Mouse (Mus musculus) hindbrain, embryonic 15.5 days (tissue): ENCODE results near the gene Paf1. TPM values are rescaled to one million over a fixed set of nuclear protein-coding genes. Genes with fewer than 3 reads are reported as not detected.
A peak's percentile ranks its signal among the peaks of the same experiment; 100 is the strongest.
"Not testable (repeated sequence)": the region's sequence is repeated elsewhere in the genome, so short reads cannot be mapped to it uniquely, and the experiment has no call there.

Experiments
- ATAC-seq: fragments of 200-750 bp; cut with Nextera tagmentation; 2 replicates; pipeline ENCODE4 v1.8.0; 2017; ENCODE audit warnings: low read depth, moderate number of reproducible peaks, moderate TSS enrichment; ENCODE audit not compliant: low FRiP score
- H3K27ac ChIP-seq: fragments of 300-500 bp; sonication (generic); replicated peaks from 2 replicates; pipeline ENCODE4 v1.5.1; 2015; ENCODE audit warnings: mild to moderate bottlenecking, inconsistent platforms
- H3K27me3 ChIP-seq: fragments of 300-500 bp; sonication (generic); 2 replicates; pipeline ENCODE4 v1.6.1; 2015; ENCODE audit warnings: control low read depth, inconsistent platforms
- H3K36me3 ChIP-seq: fragments of 300-500 bp; sonication (generic); 2 replicates; pipeline ENCODE4 v1.6.1; 2015; ENCODE audit warnings: control low read depth, inconsistent platforms
- H3K4me1 ChIP-seq: fragments of 300-500 bp; sonication (generic); replicated peaks from 2 replicates; pipeline ENCODE4 v1.6.1; 2015; ENCODE audit warnings: control low read depth, inconsistent platforms
- H3K4me2 ChIP-seq: fragments of 300-500 bp; sonication (generic); 2 replicates; pipeline ENCODE4 v1.6.1; 2015; ENCODE audit warnings: moderate library complexity, mild to moderate bottlenecking, inconsistent platforms
- H3K4me3 ChIP-seq: fragments of 300-500 bp; sonication (generic); 2 replicates; pipeline ENCODE4 v1.5.1; 2015; ENCODE audit warnings: mild to moderate bottlenecking, inconsistent platforms
- H3K9ac ChIP-seq: fragments of 300-500 bp; sonication (generic); 2 replicates; pipeline ENCODE4 v1.6.1; 2015; ENCODE audit warnings: inconsistent platforms
- H3K9me3 ChIP-seq: fragments of 300-500 bp; sonication (generic); 2 replicates; pipeline ENCODE4 v1.6.1; 2016; ENCODE audit warnings: control low read depth, inconsistent platforms
- WGBS: fragments of 180-500 bp; shearing (Covaris S2); methylation state at CpG from one replicate; pipeline ENCODE4 v1.1.7; 2015; 5-methylcytosine and 5-hydroxymethylcytosine counted together
- polyA plus RNA-seq: library from polyadenylated mRNA; unstranded; fragments of >200 nt; fragmentation: Nextera tagmentation; extraction: Ambion mirVana; gene quantifications from 2 replicates; pipeline ENCODE4 v1.2.1, GENCODE M21; 2015

The Paf1 gene
- polyA plus RNA-seq, 1 experiment from 2014 or later = 96.8 TPM

- WGBS = 86% methylated on average over 7 of the region's 7 CpGs
- H3K4me2 ChIP-seq = not testable (repeated sequence)
Observed at GRCm38 (mm10) chr7:28387384-28387783, 5.4 kb upstream of the Paf1 start.

GRCm38 (mm10) chr7:28390331-28390730 is 2.4 kb upstream of the Paf1 start:
- Histone ChIP-seq H3K4me1 (peaks cover 27% of the 10 kb centered on the region), H3K36me3 (peaks cover 35% of the 10 kb centered on the region), H3K27ac (no peak overlapping the region), H3K4me3 (no peak overlapping the region), H3K9ac (no peak overlapping the region), H3K9me3 (no peaks in the 10 kb centered on the region), H3K4me2 (no peak overlapping the region), H3K27me3 (no peaks in the 10 kb centered on the region)
- WGBS = 96% methylated on average over 3 of the region's 3 CpGs
- no peak for ATAC-seq

More at GRCm38 (mm10) chr7:28387384-28387783, 5.4 kb upstream of the Paf1 start:
- not testable (repeated sequence) for ATAC-seq, H3K9me3 ChIP-seq, H3K4me3 ChIP-seq, H3K27ac ChIP-seq, H3K27me3 ChIP-seq, H3K9ac ChIP-seq
- Histone ChIP-seq H3K4me1 (peaks cover 17% of the 10 kb centered on the region), H3K36me3 (peaks cover 33% of the 10 kb centered on the region)

- no peaks in the 10 kb centered on the region for H3K27me3 ChIP-seq
- H3K36me3 ChIP-seq = peaks cover 50% of the 10 kb centered on the region
- H3K9ac ChIP-seq = peak overlapping the region; percentile 80
- 6% methylated on average over 22 of the region's 22 CpGs for WGBS
- no peaks in the 10 kb centered on the region for H3K9me3 ChIP-seq
- no peak for ATAC-seq
- peak overlapping the region; percentile 80 for H3K4me2 ChIP-seq
- peak overlapping the region; percentile 86 for H3K4me3 ChIP-seq
- peak overlapping the region; percentile 83 for H3K27ac ChIP-seq
- peaks cover 27% of the 10 kb centered on the region for H3K4me1 ChIP-seq
Observed at GRCm38 (mm10) chr7:28393272-28393951, 661 bp downstream of the Paf1 start.

- Histone ChIP-seq H3K4me3 (no peak overlapping the region), H3K9ac (no peak overlapping the region), H3K9me3 (no peaks in the 10 kb centered on the region), H3K36me3 (peaks cover 51% of the 10 kb centered on the region), H3K27me3 (no peaks in the 10 kb centered on the region), H3K27ac (no peak overlapping the region), H3K4me2 (no peak overlapping the region), H3K4me1 (peaks cover 27% of the 10 kb centered on the region)
- WGBS = 97% methylated on average over 4 of the region's 4 CpGs
- no peak for ATAC-seq
Observed at GRCm38 (mm10) chr7:28395425-28395824, 2.7 kb downstream of the Paf1 start.

- no peaks in the 10 kb centered on the region for H3K9me3 ChIP-seq
- no peak overlapping the region for H3K4me2 ChIP-seq
- no peak overlapping the region for H3K9ac ChIP-seq
- H3K27me3 ChIP-seq = no peaks in the 10 kb centered on the region
- H3K4me3 ChIP-seq = no peak overlapping the region
- peaks cover 15% of the 10 kb centered on the region for H3K4me1 ChIP-seq
- H3K36me3 ChIP-seq = peaks cover 71% of the 10 kb centered on the region
- WGBS = 68% methylated on average over 3 of the region's 3 CpGs
- no peak for ATAC-seq
- no peak overlapping the region for H3K27ac ChIP-seq
Observed at GRCm38 (mm10) chr7:28398000-28398399, 5.2 kb downstream of the Paf1 start.

- Histone ChIP-seq H3K9me3 (no peaks in the 10 kb centered on the region), H3K27ac (no peak overlapping the region), H3K9ac (no peak overlapping the region), H3K36me3 (peaks cover 80% of the 10 kb centered on the region), H3K4me1 (peaks cover 10% of the 10 kb centered on the region), H3K4me3 (no peak overlapping the region), H3K4me2 (no peak overlapping the region), H3K27me3 (no peaks in the 10 kb centered on the region)
- 92% methylated on average over 10 of the region's 10 CpGs for WGBS
- no peak for ATAC-seq
Observed at GRCm38 (mm10) chr7:28398696-28399340, 6.1 kb downstream of the Paf1 start.

- Histone ChIP-seq H3K4me3 (no peak overlapping the region), H3K9me3 (no peaks in the 10 kb centered on the region), H3K9ac (no peak overlapping the region), H3K4me1 (no peaks in the 10 kb centered on the region), H3K36me3 (peaks cover 93% of the 10 kb centered on the region), H3K27ac (no peak overlapping the region), H3K27me3 (no peaks in the 10 kb centered on the region), H3K4me2 (no peak overlapping the region)
- ATAC-seq = no peak
- WGBS = 100% methylated on average over 1 of the region's 1 CpGs
Observed at GRCm38 (mm10) chr7:28401030-28401429, 8.3 kb downstream of the Paf1 start.

GRCm38 (mm10) chr7:28401942-28402341 is 9.2 kb downstream of the Paf1 start:
- H3K27me3 ChIP-seq = no peaks in the 10 kb centered on the region
- peaks cover 93% of the 10 kb centered on the region for H3K36me3 ChIP-seq
- no peaks in the 10 kb centered on the region for H3K9me3 ChIP-seq
- ATAC-seq = no peak
- H3K4me2 ChIP-seq = no peak overlapping the region
- H3K4me3 ChIP-seq = no peak overlapping the region
- H3K27ac ChIP-seq = no peak overlapping the region
- H3K4me1 ChIP-seq = no peaks in the 10 kb centered on the region
- WGBS = 92% methylated on average over 3 of the region's 3 CpGs
- H3K9ac ChIP-seq = no peak overlapping the region

GRCm38 (mm10) chr7:28410841-28411475 is 18.2 kb downstream of the Paf1 start:
- no peak overlapping the region for H3K27ac ChIP-seq
- no peaks in the 10 kb centered on the region for H3K9me3 ChIP-seq
- no peak overlapping the region for H3K4me2 ChIP-seq
- no peak overlapping the region for H3K9ac ChIP-seq
- no peak overlapping the region for H3K4me3 ChIP-seq
- WGBS = 93% methylated on average over 3 of the region's 3 CpGs
- ATAC-seq = no peak
- no peaks in the 10 kb centered on the region for H3K4me1 ChIP-seq
- H3K27me3 ChIP-seq = no peaks in the 10 kb centered on the region
- H3K36me3 ChIP-seq = peaks cover 76% of the 10 kb centered on the region

GRCm38 (mm10) chr7:28412826-28413225 is 20.1 kb downstream of the Paf1 start:
- Histone ChIP-seq H3K36me3 (peaks cover 66% of the 10 kb centered on the region), H3K4me3 (no peak overlapping the region)
- 90% methylated on average over 4 of the region's 4 CpGs for WGBS

GRCm38 (mm10) chr7:28417368-28417767 is 24.6 kb downstream of the Paf1 start:
- no peak overlapping the region for H3K4me2 ChIP-seq
- peaks cover 81% of the 10 kb centered on the region for H3K36me3 ChIP-seq
- H3K4me1 ChIP-seq = no peaks in the 10 kb centered on the region; the same call in 1 of the 2 replicates
- no peak for ATAC-seq
- no peak overlapping the region for H3K4me3 ChIP-seq
- no peak overlapping the region for H3K9ac ChIP-seq
- no peaks in the 10 kb centered on the region for H3K27me3 ChIP-seq
- no peak overlapping the region for H3K27ac ChIP-seq
- no peaks in the 10 kb centered on the region for H3K9me3 ChIP-seq

More at GRCm38 (mm10) chr7:28412826-28413225, 20.1 kb downstream of the Paf1 start:
- H3K4me1 ChIP-seq = no peaks in the 10 kb centered on the region
- H3K27me3 ChIP-seq = no peaks in the 10 kb centered on the region
- no peak overlapping the region for H3K4me2 ChIP-seq
- ATAC-seq = no peak
- H3K9me3 ChIP-seq = no peaks in the 10 kb centered on the region
- no peak overlapping the region for H3K27ac ChIP-seq
- H3K9ac ChIP-seq = no peak overlapping the region

- H3K27me3 ChIP-seq = no peaks in the 10 kb centered on the region
- ATAC-seq = no peak
- H3K27ac ChIP-seq = no peak overlapping the region; the same call in 1 of the 2 replicates
- no peak overlapping the region for H3K9ac ChIP-seq
- H3K4me3 ChIP-seq = no peak overlapping the region
- H3K4me1 ChIP-seq = no peaks in the 10 kb centered on the region; the same call in 1 of the 2 replicates
- WGBS = 66% methylated on average over 8 of the region's 8 CpGs
- H3K4me2 ChIP-seq = no peak overlapping the region
- peaks cover 81% of the 10 kb centered on the region for H3K36me3 ChIP-seq
- no peaks in the 10 kb centered on the region for H3K9me3 ChIP-seq
Observed at GRCm38 (mm10) chr7:28418096-28418670, 25.4 kb downstream of the Paf1 start.
